Mouse (Mus musculus): ENCODE measurements around the gene Rapgef4. TPM values are rescaled to one million over a fixed set of nuclear protein-coding genes. Genes with fewer than 3 reads are reported as not detected.

Gene Rapgef4
- polyA plus RNA-seq, 1 experiment from 2014 or later: 42.9 TPM

DNA sequence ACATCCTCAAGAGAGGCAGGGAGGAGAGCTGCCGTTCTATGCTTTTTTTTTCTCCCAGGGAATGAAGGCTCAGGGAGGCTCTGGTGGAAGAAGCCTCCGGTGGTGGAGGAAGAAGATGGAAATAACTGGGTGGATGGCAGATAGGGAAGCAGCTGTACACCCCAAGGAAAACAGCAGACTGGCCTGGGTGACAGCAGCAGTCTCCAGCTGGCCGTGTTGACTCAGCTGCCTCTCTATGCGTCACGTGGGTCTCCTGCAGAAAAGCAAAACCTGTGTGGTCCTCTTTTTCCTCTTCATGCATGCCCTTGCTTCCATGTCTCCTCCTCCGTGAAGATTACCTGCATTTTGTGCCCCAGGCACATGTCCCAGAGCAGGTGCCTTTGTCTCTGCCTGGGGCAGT, 7.5 kb downstream of the Rapgef4 start:
- Histone ChIP-seq H3K9ac (no peak overlapping the region), H3K4me3 (no peak overlapping the region), H3K27ac (no peak overlapping the region), H3K27me3 (replicated peaks) (no peaks in the 10 kb centered on the region), H3K9me3 (no peaks in the 10 kb centered on the region), H3K4me1 (peaks cover 8% of the 10 kb centered on the region; the same call in 1 of the 2 replicates), H3K4me2 (no peak overlapping the region), H3K36me3 (replicated peaks) (no peaks in the 10 kb centered on the region)
- ATAC-seq (replicated peaks): no peak
- WGBS: 69% methylated on average over 6 of the region's 6 CpGs

DNA sequence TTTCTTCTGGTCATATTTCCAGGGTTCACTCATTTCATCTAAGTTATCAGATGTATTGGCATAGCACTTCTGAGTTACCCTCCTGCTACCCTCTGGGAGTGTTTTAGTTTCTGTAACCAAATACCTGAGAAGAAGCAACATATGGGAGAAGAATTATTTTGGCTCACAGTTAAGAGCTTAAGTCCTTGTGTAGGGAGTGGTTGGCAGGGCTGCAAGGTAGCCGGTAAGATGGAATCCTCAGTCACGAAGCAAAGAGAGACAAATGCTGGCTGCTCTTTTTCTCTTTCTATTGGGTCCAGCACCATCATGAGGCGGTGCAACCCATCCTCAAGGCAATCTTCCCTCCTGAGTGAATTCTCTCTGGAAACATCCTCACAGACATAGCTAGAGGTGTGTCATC, 11.1 kb downstream of the Rapgef4 start:
- H3K27ac ChIP-seq: no peak overlapping the region
- WGBS: 91% methylated on average over 3 of the region's 3 CpGs
- H3K4me3 ChIP-seq: no peak overlapping the region
- H3K4me1 ChIP-seq: no peaks in the 10 kb centered on the region
- H3K36me3 ChIP-seq (replicated peaks): no peaks in the 10 kb centered on the region
- no peaks in the 10 kb centered on the region for H3K9me3 ChIP-seq
- no peak overlapping the region for H3K4me2 ChIP-seq
- no peaks in the 10 kb centered on the region for H3K27me3 ChIP-seq (replicated peaks)
- no peak for ATAC-seq (replicated peaks)
- no peak overlapping the region for H3K9ac ChIP-seq

DNA sequence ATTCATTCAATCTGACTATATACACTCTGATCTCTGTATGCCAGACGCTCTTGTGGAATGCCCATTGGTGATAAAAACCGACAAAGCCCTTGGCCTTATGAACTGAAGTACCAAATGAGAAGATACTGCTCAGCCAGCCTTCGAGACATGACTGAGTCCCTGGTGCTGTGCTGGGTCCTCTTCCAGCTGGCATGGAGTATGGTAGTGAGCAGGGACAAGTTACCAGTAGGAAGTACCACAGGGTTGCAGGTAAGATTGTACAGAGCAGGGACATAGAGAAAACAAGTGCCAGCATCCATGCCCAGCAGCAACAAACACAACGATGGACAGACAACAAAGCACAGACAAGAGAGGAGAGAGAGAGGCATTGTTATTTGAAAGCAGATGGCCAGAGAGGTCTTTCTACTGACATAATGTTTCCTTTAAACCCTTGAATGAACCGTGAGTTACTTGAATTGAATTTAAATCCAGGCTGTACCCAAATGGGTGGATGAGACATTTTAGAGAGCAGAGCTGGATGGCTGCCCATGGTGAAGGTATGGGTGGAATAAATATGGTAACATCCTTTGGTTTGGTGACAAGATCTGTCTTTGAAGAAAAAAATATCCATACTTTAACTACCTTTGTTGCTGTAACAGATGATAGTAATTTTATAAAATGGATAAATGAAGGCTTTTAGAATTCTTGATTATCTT, 12.8 kb downstream of the Rapgef4 start:
- Histone ChIP-seq H3K36me3 (replicated peaks) (no peaks in the 10 kb centered on the region), H3K27ac (no peak overlapping the region), H3K4me2 (no peak overlapping the region), H3K27me3 (replicated peaks) (no peaks in the 10 kb centered on the region), H3K9ac (no peak overlapping the region), H3K4me3 (no peak overlapping the region), H3K9me3 (no peaks in the 10 kb centered on the region), H3K4me1 (no peaks in the 10 kb centered on the region)
- ATAC-seq (replicated peaks): no peak
- 90% methylated on average over 5 of the region's 5 CpGs for WGBS

DNA sequence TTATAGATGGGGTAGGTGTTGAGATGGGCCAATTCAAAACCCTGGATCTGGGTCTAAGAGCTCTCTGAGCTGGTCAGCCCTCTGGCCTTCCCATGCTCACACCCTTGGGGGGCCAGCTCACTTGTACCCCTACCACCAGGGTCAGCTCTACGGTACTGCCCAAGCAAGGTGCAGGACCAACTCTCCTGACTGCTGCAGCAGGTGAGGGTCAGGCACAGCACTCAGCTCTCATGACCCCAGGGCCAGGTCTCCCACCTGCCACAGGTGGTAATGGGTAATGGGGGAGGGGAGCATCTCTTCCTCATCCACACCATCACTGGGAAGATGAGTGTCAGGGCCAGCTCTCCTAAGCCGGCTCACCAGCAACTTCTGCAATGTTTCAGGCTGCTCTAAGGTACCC, 17.5 kb downstream of the Rapgef4 start:
- Histone ChIP-seq H3K36me3 (replicated peaks) (no peaks in the 10 kb centered on the region), H3K4me3 (no peak overlapping the region), H3K9me3 (no peaks in the 10 kb centered on the region), H3K4me1 (no peaks in the 10 kb centered on the region), H3K9ac (no peak overlapping the region), H3K27me3 (replicated peaks) (no peaks in the 10 kb centered on the region), H3K27ac (no peak overlapping the region), H3K4me2 (no peak overlapping the region)
- ATAC-seq (replicated peaks): no peak
- 91% methylated on average over 2 of the region's 2 CpGs for WGBS

DNA sequence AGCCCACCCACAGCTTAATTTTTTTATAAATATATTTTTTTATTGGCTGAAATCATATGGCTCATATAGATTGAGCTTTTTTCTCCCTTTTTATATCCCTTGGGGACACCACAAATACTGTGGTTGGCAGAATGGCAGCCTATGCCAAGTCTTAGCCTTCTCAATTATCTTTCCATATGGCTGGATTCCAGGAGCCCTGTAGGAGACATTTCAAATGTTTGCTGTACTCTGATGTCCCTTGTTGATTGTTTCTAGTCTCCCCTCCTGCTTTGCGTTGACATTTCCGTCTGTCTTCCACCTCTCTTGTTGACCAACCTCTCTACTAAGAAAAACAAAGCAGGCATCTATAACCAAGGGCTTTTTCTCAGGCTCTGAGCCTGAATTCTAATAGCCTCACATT, 19.1 kb downstream of the Rapgef4 start:
- no peaks in the 10 kb centered on the region for H3K4me1 ChIP-seq
- H3K36me3 ChIP-seq (replicated peaks): no peaks in the 10 kb centered on the region
- no peaks in the 10 kb centered on the region for H3K9me3 ChIP-seq
- ATAC-seq (replicated peaks): no peak
- no peak overlapping the region for H3K4me3 ChIP-seq
- no peak overlapping the region for H3K9ac ChIP-seq
- no peak overlapping the region for H3K4me2 ChIP-seq
- 77% methylated on average over 2 of the region's 2 CpGs for WGBS
- no peaks in the 10 kb centered on the region for H3K27me3 ChIP-seq (replicated peaks)
- H3K27ac ChIP-seq: no peak overlapping the region

DNA sequence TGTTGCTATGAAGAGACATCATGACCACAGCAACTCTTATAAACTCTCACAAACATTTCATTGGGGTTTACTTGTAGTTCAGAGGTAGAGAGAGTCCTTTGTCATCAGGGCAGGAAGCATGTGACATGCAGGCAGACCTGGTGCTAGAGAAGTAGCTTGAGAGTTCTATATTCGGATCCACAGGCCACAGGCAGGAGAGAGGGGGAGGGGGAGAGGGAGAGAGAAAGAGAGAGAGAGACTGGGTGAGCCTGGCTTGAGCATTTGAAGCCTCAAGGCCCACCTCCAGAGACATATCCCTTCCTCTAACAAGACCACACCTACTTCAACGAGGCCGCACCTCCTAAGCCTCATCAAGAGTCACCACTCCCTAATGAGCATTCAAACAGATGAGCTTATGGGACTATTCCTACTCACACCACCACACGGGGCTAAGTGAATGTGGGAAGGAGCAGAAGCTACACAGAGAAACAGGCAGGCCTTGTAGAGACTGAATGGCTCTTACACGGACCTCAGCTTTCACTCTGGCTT, 21.9 kb downstream of the Rapgef4 start:
- no peaks in the 10 kb centered on the region for H3K27me3 ChIP-seq (replicated peaks)
- no peaks in the 10 kb centered on the region for H3K36me3 ChIP-seq (replicated peaks)
- no peaks in the 10 kb centered on the region for H3K4me1 ChIP-seq
- no peak for ATAC-seq (replicated peaks)
- H3K4me3 ChIP-seq: no peak overlapping the region
- H3K9ac ChIP-seq: no peak overlapping the region
- H3K9me3 ChIP-seq: no peaks in the 10 kb centered on the region
- H3K27ac ChIP-seq: no peak overlapping the region
- WGBS: 78% methylated on average over 5 of the region's 5 CpGs
- no peak overlapping the region for H3K4me2 ChIP-seq

DNA sequence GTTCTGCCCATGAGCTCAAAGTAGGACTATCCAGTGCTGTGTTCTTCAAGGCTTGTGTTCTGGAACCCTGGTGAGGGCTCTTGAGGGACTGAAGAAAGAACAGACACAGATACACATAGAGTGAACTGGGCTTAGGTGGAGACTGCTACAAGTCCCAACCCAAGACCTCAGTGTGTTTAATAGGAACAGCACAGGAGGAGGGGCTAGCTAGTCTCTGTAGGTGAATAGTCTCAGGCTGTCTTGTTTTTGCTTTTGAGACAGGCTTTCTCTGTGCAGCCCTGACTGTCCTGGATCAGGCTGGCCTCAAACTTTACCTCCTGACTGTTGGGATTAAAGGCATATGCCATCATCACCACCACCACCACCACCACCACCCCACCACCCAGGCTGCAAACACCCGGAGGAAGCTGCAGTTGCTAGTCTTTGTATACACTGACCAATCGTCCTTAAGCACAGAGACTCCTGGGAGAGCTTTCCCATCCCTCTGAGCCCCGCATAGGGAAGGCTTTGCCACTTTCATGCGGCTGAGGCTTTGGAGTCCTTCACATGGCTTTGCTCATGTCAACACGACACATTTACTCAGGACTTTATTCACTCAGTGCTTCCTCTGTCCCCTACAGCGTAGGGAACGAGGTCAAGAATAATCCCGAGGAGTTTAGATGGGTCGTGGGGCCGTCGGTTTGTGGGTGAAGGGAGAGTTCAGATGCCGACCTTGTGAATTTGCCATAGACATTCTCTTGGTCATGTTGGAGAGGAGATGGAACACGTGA, 22.9 kb downstream of the Rapgef4 start:
- ATAC-seq (replicated peaks): no peak
- Histone ChIP-seq H3K4me3 (no peak overlapping the region), H3K27me3 (replicated peaks) (no peaks in the 10 kb centered on the region), H3K36me3 (replicated peaks) (no peaks in the 10 kb centered on the region), H3K4me1 (no peaks in the 10 kb centered on the region), H3K9ac (no peak overlapping the region), H3K4me2 (no peak overlapping the region), H3K9me3 (0 out of 2 replicates have a peak, but pooled peaks cover 3% of the 10 kb centered on the region), H3K27ac (no peak overlapping the region)
- 86% methylated on average over 13 of the region's 13 CpGs for WGBS

DNA sequence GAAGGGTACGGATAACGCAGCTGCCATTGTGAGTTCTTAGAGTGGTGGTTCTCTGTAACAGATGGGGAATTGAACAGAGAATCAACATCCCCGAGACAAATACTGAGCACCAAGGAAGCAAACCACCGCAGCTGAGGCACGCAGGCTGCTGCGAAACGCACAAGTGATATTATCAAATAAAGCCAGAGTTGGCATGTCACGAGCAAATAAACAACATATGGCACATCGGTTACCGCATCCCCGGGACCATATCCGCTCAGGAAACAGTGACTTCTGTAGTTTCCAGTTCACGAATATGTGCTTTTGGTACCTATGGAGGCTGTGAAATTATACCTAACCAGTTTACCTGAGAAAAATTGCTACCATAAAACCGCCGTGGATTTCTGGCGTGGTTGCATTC, 24.0 kb downstream of the Rapgef4 start:
- no peak for ATAC-seq (replicated peaks)
- no peak overlapping the region for H3K9ac ChIP-seq
- no peaks in the 10 kb centered on the region for H3K36me3 ChIP-seq (replicated peaks)
- WGBS: 89% methylated on average over 16 of the region's 16 CpGs
- no peak overlapping the region for H3K27ac ChIP-seq
- no peak overlapping the region for H3K4me2 ChIP-seq
- H3K4me3 ChIP-seq: no peak overlapping the region
- H3K27me3 ChIP-seq (replicated peaks): no peaks in the 10 kb centered on the region
- H3K9me3 ChIP-seq: 0 out of 2 replicates have a peak, but pooled peaks cover 3% of the 10 kb centered on the region
- no peaks in the 10 kb centered on the region for H3K4me1 ChIP-seq

DNA sequence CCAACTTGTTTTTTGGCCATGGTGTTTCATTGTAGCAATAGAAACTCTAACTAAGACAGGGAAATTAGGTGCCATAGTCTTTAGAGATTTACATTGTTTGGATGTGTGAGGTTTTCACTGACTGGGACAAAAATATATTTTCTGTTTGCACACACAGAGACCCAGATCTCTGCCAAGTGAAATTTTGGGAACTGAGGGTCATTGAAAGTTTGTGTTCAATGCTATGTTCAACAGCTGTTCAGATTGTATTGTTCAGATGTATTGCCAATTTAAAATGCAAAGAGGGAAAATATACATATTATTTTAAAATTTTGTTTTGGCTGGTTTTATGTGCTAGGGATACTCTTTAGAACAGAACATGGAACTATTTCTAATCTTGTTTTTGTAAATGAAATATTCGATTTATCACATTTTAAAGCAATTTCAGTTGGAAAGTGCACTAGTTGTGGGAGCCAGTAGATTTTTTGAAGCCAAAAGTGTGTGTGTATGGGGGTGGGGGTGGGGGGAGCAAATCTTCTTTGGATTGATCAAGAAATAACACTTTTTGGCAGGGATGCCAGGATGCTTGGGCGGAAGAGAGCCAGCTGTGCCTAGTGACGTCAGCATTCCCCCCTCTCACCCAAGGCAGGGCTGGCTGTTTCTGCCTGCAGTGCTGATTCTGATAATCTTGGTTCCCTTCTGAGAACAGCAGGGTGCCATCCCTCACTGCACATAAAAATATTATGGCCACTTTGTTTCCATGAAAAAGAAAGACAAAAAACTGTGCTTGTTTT, 28.6 kb downstream of the Rapgef4 start:
- no peak overlapping the region for H3K4me2 ChIP-seq
- WGBS: 66% methylated on average over 3 of the region's 3 CpGs
- H3K9me3 ChIP-seq: 0 out of 2 replicates have a peak, but pooled peaks cover 3% of the 10 kb centered on the region
- H3K9ac ChIP-seq: no peak overlapping the region
- H3K4me1 ChIP-seq: no peaks in the 10 kb centered on the region
- no peak overlapping the region for H3K4me3 ChIP-seq
- H3K27me3 ChIP-seq (replicated peaks): no peaks in the 10 kb centered on the region
- no peak for ATAC-seq (replicated peaks)
- H3K27ac ChIP-seq: no peak overlapping the region
- H3K36me3 ChIP-seq (replicated peaks): no peaks in the 10 kb centered on the region

DNA sequence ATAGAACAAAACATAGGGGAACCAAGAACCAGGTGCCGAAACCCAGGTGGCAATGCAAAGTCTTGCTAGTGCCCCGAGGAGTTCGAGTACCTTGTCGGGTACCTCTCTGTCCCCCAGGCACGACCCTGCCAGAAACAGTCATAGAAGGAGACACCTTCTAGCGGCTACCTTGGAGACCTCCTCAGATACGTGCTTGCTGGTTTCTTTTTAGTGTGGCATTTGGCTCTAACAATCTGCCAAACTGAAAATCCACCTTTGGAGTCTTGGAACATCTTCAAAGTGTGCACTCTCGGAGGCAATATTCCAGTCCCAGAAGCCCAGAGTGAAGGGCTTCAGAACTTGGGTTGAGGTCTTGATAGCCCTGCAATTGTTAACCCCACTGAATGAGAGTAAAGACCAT, 34.3 kb downstream of the Rapgef4 start:
- no peak overlapping the region for H3K9ac ChIP-seq
- H3K36me3 ChIP-seq (replicated peaks): no peaks in the 10 kb centered on the region

DNA sequence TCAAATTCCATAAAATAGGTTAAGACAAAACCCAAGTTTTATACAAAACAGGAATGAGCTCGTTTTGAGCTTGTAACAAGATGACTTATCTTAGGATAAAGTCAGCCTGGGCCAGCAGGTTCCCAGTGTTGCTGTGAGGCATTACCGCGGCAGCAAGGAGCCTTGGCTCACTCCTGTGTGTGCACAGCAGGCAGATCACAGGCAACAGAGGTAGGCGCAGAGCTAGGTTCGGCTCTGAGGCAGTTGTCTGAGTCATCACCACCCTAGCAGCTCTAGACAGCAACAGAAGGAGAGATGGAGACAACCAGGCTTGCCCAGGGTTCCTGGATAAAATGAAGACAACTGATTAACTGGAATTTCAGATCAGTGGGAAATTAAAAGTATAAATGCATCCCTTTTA, 35.0 kb downstream of the Rapgef4 start:
- no peak overlapping the region for H3K4me3 ChIP-seq
- H3K4me2 ChIP-seq: no peak overlapping the region
- H3K27me3 ChIP-seq (replicated peaks): no peaks in the 10 kb centered on the region
- H3K4me1 ChIP-seq: no peaks in the 10 kb centered on the region
- no peak for ATAC-seq (replicated peaks)
- H3K36me3 ChIP-seq (replicated peaks): no peaks in the 10 kb centered on the region
- no peak overlapping the region for H3K27ac ChIP-seq
- H3K9ac ChIP-seq: no peak overlapping the region
- 49% methylated on average over 5 of the region's 5 CpGs for WGBS
- no peaks in the 10 kb centered on the region for H3K9me3 ChIP-seq

More for the DNA sequence above, 34.3 kb downstream of the Rapgef4 start:
- Histone ChIP-seq H3K9me3 (no peaks in the 10 kb centered on the region), H3K4me2 (no peak overlapping the region), H3K4me3 (no peak overlapping the region), H3K27ac (no peak overlapping the region), H3K27me3 (replicated peaks) (no peaks in the 10 kb centered on the region), H3K4me1 (no peaks in the 10 kb centered on the region)
- WGBS: 82% methylated on average over 8 of the region's 8 CpGs
- no peak for ATAC-seq (replicated peaks)

DNA sequence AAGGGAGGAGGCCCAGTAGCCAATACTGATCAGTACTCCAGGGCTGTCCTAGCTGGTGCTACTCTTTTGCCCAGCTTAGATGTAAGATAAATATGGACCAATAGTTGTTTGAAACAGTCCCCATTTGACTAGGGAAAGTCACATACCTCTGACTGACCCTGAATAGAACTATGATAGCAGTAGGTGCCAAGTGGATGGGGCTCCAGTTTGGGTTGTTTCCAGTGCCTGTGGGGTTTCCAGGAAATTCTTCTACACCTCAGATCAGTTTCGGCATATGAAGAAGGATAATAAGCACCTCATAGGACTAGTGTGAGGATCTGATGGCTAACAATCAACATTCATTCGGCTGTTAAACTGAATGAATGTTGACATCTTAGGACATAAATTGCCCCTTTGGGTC, 36.1 kb downstream of the Rapgef4 start:
- no peak for ATAC-seq (replicated peaks)
- no peak overlapping the region for H3K27ac ChIP-seq
- WGBS: 92% methylated on average over 2 of the region's 2 CpGs

More for the DNA sequence above, 36.1 kb downstream of the Rapgef4 start:
- H3K4me3 ChIP-seq: no peak overlapping the region
- H3K9ac ChIP-seq: no peak overlapping the region
- no peak overlapping the region for H3K4me2 ChIP-seq
- no peaks in the 10 kb centered on the region for H3K4me1 ChIP-seq
- no peaks in the 10 kb centered on the region for H3K9me3 ChIP-seq
- no peaks in the 10 kb centered on the region for H3K27me3 ChIP-seq (replicated peaks)
- no peaks in the 10 kb centered on the region for H3K36me3 ChIP-seq (replicated peaks)
